Mouse (Mus musculus): ENCODE measurements around the gene Prr22. TPM values are rescaled to one million over a fixed set of nuclear protein-coding genes. Genes with fewer than 3 reads are reported as not detected.

Gene Prr22
- total and polyA plus RNA-seq, 2 experiments from 2014 or later: 0.21 to 0.46 TPM

DNA sequence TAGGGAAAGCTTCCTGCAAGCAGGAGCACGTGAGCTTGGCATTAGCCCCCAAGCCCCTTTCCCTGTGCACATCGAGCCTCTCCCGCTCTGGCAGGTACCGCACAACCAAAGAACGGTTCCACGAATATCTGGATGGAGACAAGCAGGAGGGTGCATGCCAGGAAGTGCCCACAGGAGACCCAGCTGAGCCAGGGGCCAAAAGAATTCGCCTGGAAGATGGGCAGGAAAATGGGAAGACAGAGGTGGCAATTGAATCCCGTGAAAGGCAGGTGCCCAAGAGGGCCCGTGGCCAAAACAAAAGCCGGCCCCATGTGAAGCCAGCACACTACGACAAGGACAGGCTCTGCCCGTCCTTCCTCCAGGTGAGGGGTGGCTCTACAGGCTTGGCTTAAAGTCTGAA lies 4.6 kb upstream of the Prr22 start:
- ATAC-seq: peak; percentile 2
- Histone ChIP-seq H3K4me3 (ENCODE audit: low read length) (peak overlapping the region; percentile 78), H3K36me3 (ENCODE audit: insufficient read depth, low read length) (peaks cover 30% of the 10 kb centered on the region), H3K27ac (peak overlapping the region; percentile 98; the same call in 1 of the 2 replicates), H3K9ac (replicated peaks; ENCODE audit: low read length) (peak overlapping the region; percentile 80), H3K4me2 (ENCODE audit: low read depth, low read length) (peak overlapping the region; percentile 80), H3K9me3 (ENCODE audit: low read length) (no peaks in the 10 kb centered on the region), H3K4me1 (ENCODE audit: insufficient read depth, low read length) (peaks cover 13% of the 10 kb centered on the region; the same call in 1 of the 2 replicates), H3K27me3 (ENCODE audit: insufficient read depth, low read length) (no peaks in the 10 kb centered on the region)
- 49% methylated on average over 12 of the region's 12 CpGs for WGBS
- DNase-seq (ENCODE audit: low spot score): no peak
- TF ChIP-seq CTCF (IDR thresholded peaks at IDR 0.05; ENCODE audit: low read depth): no peak

DNA sequence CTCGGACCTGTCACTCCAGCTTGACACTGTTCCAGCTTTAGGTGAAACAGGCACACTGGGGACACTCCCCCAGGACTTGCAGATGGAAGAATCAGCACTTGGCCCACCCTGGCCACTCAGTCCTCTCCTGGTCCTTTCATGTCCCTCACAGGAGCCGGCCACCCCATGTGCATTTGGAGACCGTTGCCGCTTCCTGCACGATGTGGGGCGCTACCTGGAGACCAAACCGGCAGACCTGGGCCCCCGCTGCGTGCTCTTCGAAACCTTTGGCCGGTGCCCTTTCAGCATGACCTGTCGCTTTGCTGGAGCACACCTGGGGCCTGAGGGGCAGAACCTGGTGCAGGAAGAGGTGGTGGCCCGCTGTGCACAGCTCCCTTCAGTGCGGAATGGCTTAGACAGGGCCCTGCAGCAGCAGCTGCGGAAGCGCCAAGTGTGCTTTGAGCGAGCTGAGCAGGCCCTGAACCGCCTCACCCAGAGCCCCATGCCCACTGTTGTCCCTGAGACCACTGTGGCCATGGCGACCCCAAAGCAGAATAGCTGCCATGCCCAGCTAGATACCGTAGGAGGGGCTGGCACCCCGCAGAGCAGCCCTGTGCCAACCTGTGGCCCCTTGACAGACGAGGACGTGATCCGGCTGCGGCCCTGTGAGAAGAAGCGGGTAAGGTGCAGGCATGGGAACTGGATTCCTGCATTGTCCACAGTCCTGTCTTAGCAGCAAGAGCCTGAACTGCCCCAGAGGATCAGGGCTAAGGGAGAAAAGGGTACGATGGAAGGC lies 3.2 kb upstream of the Prr22 start:
- no peak overlapping the region for H3K27ac ChIP-seq
- DNase-seq (ENCODE audit: low spot score): no peak
- peaks cover 30% of the 10 kb centered on the region for H3K36me3 ChIP-seq (ENCODE audit: insufficient read depth, low read length)
- peaks cover 13% of the 10 kb centered on the region; the same call in 1 of the 2 replicates for H3K4me1 ChIP-seq (ENCODE audit: insufficient read depth, low read length)
- H3K27me3 ChIP-seq (ENCODE audit: insufficient read depth, low read length): no peaks in the 10 kb centered on the region
- no peaks in the 10 kb centered on the region for H3K9me3 ChIP-seq (ENCODE audit: low read length)
- no peak overlapping the region for H3K4me2 ChIP-seq (ENCODE audit: low read depth, low read length)
- no peak for TF ChIP-seq CTCF (IDR thresholded peaks at IDR 0.05; ENCODE audit: low read depth)
- WGBS: 89% methylated on average over 27 of the region's 27 CpGs
- H3K9ac ChIP-seq (replicated peaks; ENCODE audit: low read length): no peak overlapping the region
- no peak for ATAC-seq
- no peak overlapping the region for H3K4me3 ChIP-seq (ENCODE audit: low read length)

DNA sequence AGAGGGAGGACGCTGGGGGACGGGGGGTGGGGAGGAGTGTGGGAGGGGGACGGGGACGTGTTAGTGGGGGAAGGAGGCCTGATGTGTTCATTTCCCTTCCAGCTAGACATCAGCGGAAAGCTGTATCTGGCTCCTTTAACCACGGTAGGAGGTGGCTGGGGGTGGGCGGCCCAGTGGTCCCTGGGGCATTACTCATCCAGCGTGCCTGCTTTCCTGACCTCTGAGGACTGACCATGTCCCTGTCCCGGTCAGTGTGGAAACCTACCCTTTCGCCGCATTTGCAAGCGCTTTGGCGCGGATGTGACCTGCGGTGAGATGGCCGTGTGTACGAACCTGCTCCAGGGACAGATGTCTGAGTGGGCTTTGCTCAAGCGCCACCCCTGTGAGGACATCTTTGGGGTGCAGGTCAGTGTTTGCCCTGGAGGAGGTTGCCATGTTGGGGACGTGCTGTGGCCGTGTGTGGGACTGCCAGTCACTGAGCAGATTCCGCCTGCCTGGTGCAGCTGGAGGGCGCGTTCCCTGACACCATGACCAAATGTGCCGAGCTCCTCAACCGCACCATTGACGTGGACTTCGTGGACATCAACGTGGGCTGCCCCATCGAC lies 2.4 kb upstream of the Prr22 start:
- Histone ChIP-seq H3K9me3 (ENCODE audit: low read length) (no peaks in the 10 kb centered on the region), H3K4me2 (ENCODE audit: low read depth, low read length) (no peak overlapping the region), H3K36me3 (ENCODE audit: insufficient read depth, low read length) (peaks cover 30% of the 10 kb centered on the region), H3K27me3 (ENCODE audit: insufficient read depth, low read length) (no peaks in the 10 kb centered on the region), H3K27ac (no peak overlapping the region), H3K4me1 (ENCODE audit: insufficient read depth, low read length) (peaks cover 11% of the 10 kb centered on the region; the same call in 1 of the 2 replicates), H3K4me3 (ENCODE audit: low read length) (no peak overlapping the region), H3K9ac (replicated peaks; ENCODE audit: low read length) (no peak overlapping the region)
- WGBS: 96% methylated on average over 29 of the region's 29 CpGs
- ATAC-seq (no peak), DNase-seq (ENCODE audit: low spot score) (no peak)
- TF ChIP-seq CTCF (IDR thresholded peaks at IDR 0.05; ENCODE audit: low read depth): no peak

DNA sequence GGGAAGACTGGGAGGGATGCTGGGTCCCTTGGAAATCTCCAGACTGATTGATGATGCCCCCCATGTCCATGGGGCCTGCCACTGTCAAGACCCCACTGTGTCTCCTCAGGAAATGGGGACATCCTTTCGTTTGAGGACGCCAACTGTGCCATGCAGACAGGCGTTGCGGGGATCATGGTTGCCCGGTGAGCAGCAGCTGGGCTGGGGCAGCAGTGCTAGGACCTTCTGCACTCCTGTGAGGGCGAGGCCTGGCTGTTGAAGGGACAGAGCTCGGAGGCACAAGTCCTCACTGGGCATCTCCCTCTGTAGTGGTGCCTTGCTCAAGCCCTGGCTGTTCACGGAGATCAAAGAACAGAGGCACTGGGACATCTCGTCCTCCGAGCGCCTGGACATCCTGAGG lies 1.1 kb upstream of the Prr22 start:
- H3K4me3 ChIP-seq (ENCODE audit: low read length): no peak overlapping the region
- H3K9ac ChIP-seq (replicated peaks; ENCODE audit: low read length): no peak overlapping the region
- 0 out of 2 replicates have a peak, but pooled peaks cover 4% of the 10 kb centered on the region for H3K4me1 ChIP-seq (ENCODE audit: insufficient read depth, low read length)
- no peaks in the 10 kb centered on the region for H3K9me3 ChIP-seq (ENCODE audit: low read length)
- ATAC-seq (no peak), DNase-seq (ENCODE audit: low spot score) (no peak)
- H3K36me3 ChIP-seq (ENCODE audit: insufficient read depth, low read length): peaks cover 30% of the 10 kb centered on the region
- no peak overlapping the region for H3K27ac ChIP-seq
- H3K27me3 ChIP-seq (ENCODE audit: insufficient read depth, low read length): no peaks in the 10 kb centered on the region
- TF ChIP-seq CTCF (IDR thresholded peaks at IDR 0.05; ENCODE audit: low read depth): no peak
- WGBS: 93% methylated on average over 11 of the region's 11 CpGs
- H3K4me2 ChIP-seq (ENCODE audit: low read depth, low read length): no peak overlapping the region

DNA sequence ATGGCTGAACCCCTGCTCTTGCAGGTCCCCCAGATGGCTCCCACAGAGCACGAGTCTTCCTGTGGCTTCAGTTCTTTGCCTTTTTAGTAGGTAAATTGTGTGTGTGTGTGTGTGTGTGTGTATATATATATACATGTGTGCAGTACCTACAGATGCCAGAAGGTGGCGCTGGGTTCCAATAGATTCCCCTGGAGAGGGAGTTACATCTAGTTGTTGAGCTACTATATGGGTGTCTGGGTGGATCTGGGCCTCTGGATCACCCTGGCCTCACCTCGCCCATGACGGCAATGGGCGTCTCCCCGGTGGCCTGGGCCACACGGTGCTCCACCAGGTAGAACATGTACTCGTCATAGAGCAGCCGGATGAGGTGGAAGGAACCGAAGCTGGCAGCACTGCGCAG lies 7.5 kb downstream of the Prr22 start:
- Histone ChIP-seq H3K27me3 (ENCODE audit: insufficient read depth, low read length) (no peaks in the 10 kb centered on the region), H3K4me1 (ENCODE audit: insufficient read depth, low read length) (no peaks in the 10 kb centered on the region), H3K9ac (replicated peaks; ENCODE audit: low read length) (no peak overlapping the region), H3K4me3 (ENCODE audit: low read length) (no peak overlapping the region), H3K4me2 (ENCODE audit: low read depth, low read length) (no peak overlapping the region), H3K27ac (no peak overlapping the region), H3K36me3 (ENCODE audit: insufficient read depth, low read length) (no peaks in the 10 kb centered on the region), H3K9me3 (ENCODE audit: low read length) (no peaks in the 10 kb centered on the region)
- DNase-seq (ENCODE audit: low spot score) (no peak), ATAC-seq (no peak)
- 89% methylated on average over 11 of the region's 11 CpGs for WGBS
- TF ChIP-seq CTCF (IDR thresholded peaks at IDR 0.05; ENCODE audit: low read depth): peak; percentile 41

DNA sequence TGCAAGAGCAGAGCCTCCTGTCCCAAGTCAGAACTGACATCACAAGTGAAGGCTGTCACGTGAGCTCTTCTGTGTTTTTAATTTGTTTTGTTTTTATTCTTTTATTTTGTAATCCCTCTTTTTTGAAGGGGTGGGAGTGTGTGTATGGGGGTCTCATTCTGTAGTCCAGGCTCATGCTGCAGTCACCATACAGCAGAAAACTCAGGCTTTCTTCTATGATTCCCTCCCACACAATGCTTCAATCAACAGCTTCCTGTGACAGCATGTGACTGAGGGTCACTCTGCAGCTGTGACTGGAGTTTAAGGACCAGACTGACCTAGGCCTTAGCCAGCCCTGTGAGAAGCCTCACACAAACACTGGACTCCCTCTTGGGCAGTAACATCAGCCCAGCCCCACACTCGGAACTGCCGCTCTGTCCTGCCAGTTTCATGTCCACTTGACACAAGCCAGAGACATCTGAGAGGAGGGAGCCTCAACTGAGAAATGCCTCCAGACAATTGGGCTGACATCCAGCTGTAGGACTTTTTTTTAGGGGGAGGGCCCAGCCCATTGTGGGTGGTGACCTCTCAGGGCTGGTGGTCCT lies 8.8 kb downstream of the Prr22 start:
- Histone ChIP-seq H3K9me3 (ENCODE audit: low read length) (no peaks in the 10 kb centered on the region), H3K4me3 (ENCODE audit: low read length) (no peak overlapping the region), H3K27ac (no peak overlapping the region), H3K4me1 (ENCODE audit: insufficient read depth, low read length) (no peaks in the 10 kb centered on the region), H3K36me3 (ENCODE audit: insufficient read depth, low read length) (no peaks in the 10 kb centered on the region), H3K9ac (replicated peaks; ENCODE audit: low read length) (no peak overlapping the region), H3K27me3 (ENCODE audit: insufficient read depth, low read length) (no peaks in the 10 kb centered on the region), H3K4me2 (ENCODE audit: low read depth, low read length) (no peak overlapping the region)
- WGBS: 56% methylated on average over 3 of the region's 3 CpGs
- no peak for DNase-seq (ENCODE audit: low spot score)
- ATAC-seq: no peak
- no peak for TF ChIP-seq CTCF (IDR thresholded peaks at IDR 0.05; ENCODE audit: low read depth)
